Mouse (Mus musculus) adrenal gland, postnatal 10 days (tissue): ENCODE measurements around the gene Adamts10. TPM values are rescaled to one million over a fixed set of nuclear protein-coding genes. Genes with fewer than 3 reads are reported as not detected.

Experiments used
- DNase-seq: peaks from one replicate; pipeline ENCODE4 v3.0.0; 2021; ENCODE audit warnings: mixed read lengths
- total RNA-seq, 2 experiments: library from RNA; stranded (reverse); gene quantifications; 2 replicates each; pipeline ENCODE4 v1.2.3; 2021

Gene Adamts10
- total RNA-seq, 2 experiments from 2014 or later: 37.1 to 56.8 TPM

- no peak for DNase-seq
Measured at GRCm38 (mm10) chr17:33554536-33554935, 30.5 kb downstream of the Adamts10 start.

- peak; percentile 15 for DNase-seq
Measured at GRCm38 (mm10) chr17:33555223-33555855, 31.3 kb downstream of the Adamts10 start, which contains the start of gene Myo1f. Myo1f (plus strand) TSS chr17:33555707.

DNA sequence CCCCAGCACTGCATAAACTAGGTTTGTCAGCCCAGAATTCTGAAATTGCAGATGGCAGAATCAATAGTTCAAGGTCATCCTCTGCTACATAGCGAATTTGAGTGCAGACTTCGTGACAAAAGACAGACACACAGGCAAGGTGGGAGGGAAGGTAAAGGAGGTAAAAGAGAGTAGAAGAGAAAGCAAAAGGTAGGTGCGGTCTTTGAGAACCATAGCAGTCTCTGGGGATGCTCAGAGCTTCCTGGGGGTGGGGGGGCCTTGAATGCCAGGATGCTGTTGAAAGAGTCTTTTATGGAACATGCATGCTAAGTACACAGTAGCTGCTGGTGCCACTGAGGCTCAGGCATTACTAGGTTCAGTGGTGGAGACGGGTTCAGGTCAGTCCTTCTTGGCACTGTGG lies 33.9 kb downstream of the Adamts10 start:
- DNase-seq: no peak

- DNase-seq: no peak
Measured at GRCm38 (mm10) chr17:33563527-33564076, 39.6 kb downstream of the Adamts10 start.

- DNase-seq: no peak
Measured at GRCm38 (mm10) chr17:33564599-33564998, 40.6 kb downstream of the Adamts10 start.

DNA sequence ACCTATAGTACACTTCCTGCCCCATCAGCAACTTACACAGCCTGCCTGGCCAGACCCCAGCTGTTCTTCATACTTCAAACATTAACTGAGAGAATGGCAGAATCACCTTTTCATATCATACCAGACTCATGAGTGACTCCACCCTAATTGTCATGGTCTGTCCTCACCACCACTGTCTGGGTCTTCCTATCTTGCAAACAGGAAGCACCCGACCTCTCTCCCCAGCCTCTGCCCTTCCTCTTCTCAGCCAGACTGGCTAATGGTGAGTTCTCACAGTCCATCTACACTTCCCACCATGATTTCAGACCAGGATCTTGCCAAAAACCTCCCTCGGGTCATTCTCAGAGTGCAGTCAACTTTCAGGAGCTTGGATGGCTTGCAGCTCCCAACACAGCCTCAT lies 42.2 kb downstream of the Adamts10 start:
- DNase-seq: no peak

DNA sequence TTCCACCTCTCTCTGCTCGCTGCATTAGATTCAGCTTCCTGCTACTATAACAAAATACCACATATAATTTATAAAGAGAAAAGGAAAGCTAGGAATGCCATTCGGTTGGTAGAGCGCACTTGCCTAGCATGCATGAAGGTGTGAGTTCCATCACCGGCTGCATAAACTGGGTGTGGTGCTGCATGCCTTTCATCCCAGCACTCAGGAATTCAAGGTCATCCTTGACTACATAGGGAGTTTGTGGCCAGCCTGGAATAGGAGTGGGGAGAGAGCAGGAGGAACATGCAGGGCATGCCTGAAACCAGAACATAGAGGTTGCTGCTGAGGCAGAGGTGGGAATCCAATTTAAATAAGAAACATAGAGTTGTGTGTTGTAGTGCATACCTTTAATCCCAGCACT lies 60.1 kb downstream of the Adamts10 start:
- no peak for DNase-seq

GRCm38 (mm10) chr17:33586011-33586410 lies 62.0 kb downstream of the Adamts10 start:
- DNase-seq: no peak

DNA sequence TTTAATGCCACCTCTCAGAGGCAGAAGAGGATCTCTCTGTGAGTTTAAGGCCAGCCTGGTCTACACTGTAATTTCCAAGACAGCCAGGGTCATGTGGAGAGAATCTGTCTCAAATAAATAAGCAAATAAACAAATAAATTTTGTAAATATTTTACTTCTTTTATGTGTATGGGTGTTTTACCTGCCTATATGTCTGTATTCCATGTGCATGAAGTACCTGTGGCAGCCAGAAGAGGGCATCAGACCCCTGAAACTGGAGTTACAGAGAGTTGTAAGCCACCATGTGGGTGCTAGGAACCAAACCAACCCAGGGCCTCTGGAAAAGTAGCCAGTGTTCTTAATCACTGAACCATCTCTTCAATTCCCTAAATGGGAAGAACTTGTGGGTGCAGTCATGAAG lies 73.3 kb downstream of the Adamts10 start:
- no peak for DNase-seq

GRCm38 (mm10) chr17:33598506-33598905 lies 74.5 kb downstream of the Adamts10 start:
- no peak for DNase-seq

DNA sequence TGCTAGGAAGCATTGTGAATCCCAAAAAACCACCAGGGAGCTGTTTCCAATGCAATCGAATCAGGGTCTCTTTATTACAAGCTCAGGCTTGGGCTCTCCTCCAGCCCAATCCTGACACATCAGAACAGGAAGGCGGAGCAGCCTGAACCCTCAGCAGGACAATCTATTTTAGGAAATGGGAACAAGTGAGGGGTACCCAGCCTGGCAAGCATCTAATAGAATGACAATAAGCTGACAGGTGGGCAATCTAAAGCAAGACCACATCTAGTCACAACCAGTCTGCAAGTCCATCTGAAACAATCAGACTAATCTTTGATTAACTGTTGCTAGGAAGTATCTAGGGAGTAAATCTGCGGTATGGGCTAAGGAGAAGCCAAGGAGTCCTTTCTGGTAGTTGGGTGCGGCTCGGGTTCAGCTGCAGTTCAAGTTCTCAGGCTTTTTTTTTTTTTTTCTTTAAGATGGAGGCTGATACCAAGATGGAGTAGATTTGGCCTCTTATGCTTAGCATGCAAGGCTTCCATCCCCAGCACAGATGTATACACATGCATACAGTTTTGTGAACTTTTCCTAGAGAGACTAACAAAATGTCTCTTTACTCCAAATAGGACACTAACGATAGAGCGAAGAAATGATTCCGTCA lies 76.0 kb downstream of the Adamts10 start:
- no peak for DNase-seq

DNA sequence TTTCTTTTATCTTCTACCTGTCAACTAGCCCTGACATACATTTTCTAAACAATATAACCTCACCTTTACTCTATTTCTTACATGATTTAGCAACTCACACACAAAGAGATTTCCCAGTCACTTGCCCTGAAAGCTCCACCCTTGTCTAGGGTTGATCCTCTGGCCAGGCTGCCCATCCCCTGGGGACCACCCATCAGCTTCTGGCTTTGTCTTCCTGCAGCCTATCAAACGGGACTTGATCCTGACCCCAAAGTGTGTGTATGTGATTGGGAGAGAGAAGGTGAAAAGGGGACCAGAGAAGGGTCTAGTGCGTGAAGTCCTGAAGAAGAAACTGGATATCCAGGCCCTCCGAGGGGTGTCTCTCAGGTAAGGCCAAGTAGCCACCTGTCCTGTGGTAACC lies 76.8 kb downstream of the Adamts10 start:
- no peak for DNase-seq

- DNase-seq: no peak
Measured at GRCm38 (mm10) chr17:33601947-33602346, 77.9 kb downstream of the Adamts10 start.

Other genes starting within 250 kb of the Adamts10 start
- 10 to 100 TPM in 1 of 2 experiments, 1 to 10 TPM in 1; 8.9 to 15.2 TPM for gene Zfp955b, start 234.7 kb upstream of the Adamts10 start, total RNA-seq
- 10 to 100 TPM in 1 of 2 experiments, 1 to 10 TPM in 1; 7.8 to 12.9 TPM for gene Zfp81, start 165.3 kb upstream of the Adamts10 start, total RNA-seq
- gene Zfp101, start 129.6 kb upstream of the Adamts10 start, total RNA-seq: 10 to 100 TPM in 1 of 2 experiments, 1 to 10 TPM in 1; 9.2 to 10.6 TPM
- under 1 TPM in 1 of 2 experiments, not detected in 1; 0.18 TPM for gene Actl9, start 91.3 kb upstream of the Adamts10 start, total RNA-seq
- gene Myo1f, start 31.5 kb downstream of the Adamts10 start, total RNA-seq: 1 to 10 TPM; 4.2 to 4.6 TPM
- 10 to 100 TPM; 25.6 to 42.6 TPM for gene Zfp414, start 104.9 kb downstream of the Adamts10 start, total RNA-seq
- gene Pram1, start 113.9 kb downstream of the Adamts10 start, total RNA-seq: 1 to 10 TPM; 1.2 to 1.4 TPM
- 100 to 1,000 TPM; 148 to 172 TPM for gene Hnrnpm, start 162.7 kb downstream of the Adamts10 start, total RNA-seq
- 100 to 1,000 TPM; 115 to 126 TPM for gene March2, start 194.5 kb downstream of the Adamts10 start, total RNA-seq
- gene Rab11b, start 236.3 kb downstream of the Adamts10 start, total RNA-seq: 100 to 1,000 TPM; 213 to 245 TPM